Mouse (Mus musculus) neural tube, embryonic 14.5 days (tissue): ENCODE measurements around the gene Hoxc6. TPM values are rescaled to one million over a fixed set of nuclear protein-coding genes. Genes with fewer than 3 reads are reported as not detected.

Experiments
- ATAC-seq: fragments of 200-750 bp; cut with Nextera tagmentation; 2 replicates; pipeline ENCODE4 v1.8.0; 2017; ENCODE audit warnings: low read depth, mild to moderate bottlenecking, moderate TSS enrichment, moderate library complexity
- H3K27ac ChIP-seq: fragments of 300-500 bp; sonication (generic); 2 replicates; pipeline ENCODE4 v1.5.1; 2014; ENCODE audit warnings: low read depth, mild to moderate bottlenecking, control low read depth, low read length, moderate library complexity, mixed read lengths
- H3K27me3 ChIP-seq: fragments of 300-500 bp; sonication (generic); 2 replicates; pipeline ENCODE4 v1.6.1; 2014; ENCODE audit warnings: low read length; ENCODE audit not compliant: control insufficient read depth, insufficient read depth
- H3K36me3 ChIP-seq: fragments of 300-500 bp; sonication (generic); 2 replicates; pipeline ENCODE4 v1.6.1; 2014; ENCODE audit warnings: low read length, mixed read lengths; ENCODE audit not compliant: control insufficient read depth, insufficient read depth
- H3K4me1 ChIP-seq: fragments of 300-500 bp; sonication (generic); 2 replicates; pipeline ENCODE4 v1.6.1; 2014; ENCODE audit warnings: low read length; ENCODE audit not compliant: control insufficient read depth, insufficient read depth
- H3K4me2 ChIP-seq: fragments of 300-500 bp; sonication (generic); 2 replicates; pipeline ENCODE4 v1.6.1; 2014; ENCODE audit warnings: mild to moderate bottlenecking, low read depth, low read length, control low read depth
- H3K4me3 ChIP-seq: fragments of 300-500 bp; sonication (generic); 2 replicates; pipeline ENCODE4 v1.5.1; 2014; ENCODE audit warnings: low read depth, low read length, control low read depth, mixed read lengths
- H3K9ac ChIP-seq: fragments of 300-500 bp; sonication (generic); replicated peaks from 2 replicates; pipeline ENCODE4 v1.6.1; 2014; ENCODE audit warnings: low read depth, mild to moderate bottlenecking, control low read depth, low read length, mixed read lengths
- H3K9me3 ChIP-seq: fragments of 300-500 bp; sonication (generic); 2 replicates; pipeline ENCODE4 v1.6.1; 2016; ENCODE audit warnings: low read length; ENCODE audit not compliant: control insufficient read depth
- WGBS: fragments of 180-500 bp; shearing (Covaris S2); extraction: QIAGEN DNeasy Blood & Tissue Kit; methylation state at CpG from one replicate; pipeline ENCODE4 v1.1.7; 2014; 5-methylcytosine and 5-hydroxymethylcytosine counted together
- polyA plus RNA-seq: library from polyadenylated mRNA; unstranded; fragments of >200 nt; fragmentation: Nextera tagmentation; extraction: Ambion mirVana; gene quantifications from 2 replicates; pipeline ENCODE4 v1.2.1, GENCODE M21; 2014

Hoxc6 gene
- polyA plus RNA-seq, 1 experiment from 2014 or later = 23.0 TPM

DNA sequence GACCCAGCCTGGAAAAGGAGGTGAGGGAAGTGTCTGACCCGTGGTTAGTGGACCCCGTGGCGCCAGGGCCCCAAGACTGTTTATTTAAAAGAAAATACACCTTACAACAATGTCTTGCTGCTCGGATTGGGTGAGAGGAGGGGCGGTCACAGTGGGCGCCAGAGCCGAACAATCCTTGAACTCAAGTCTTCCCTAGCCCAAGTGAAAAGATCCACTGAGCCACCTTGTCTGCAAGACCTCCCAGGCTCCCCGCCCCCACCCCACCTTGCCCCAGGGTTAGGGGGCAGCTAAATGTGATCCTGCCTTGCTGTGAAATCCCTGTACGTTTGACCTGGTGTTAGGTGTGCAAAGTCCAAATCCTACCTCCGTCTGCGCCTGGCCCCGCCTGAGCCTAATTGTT is 41.2 kb upstream of the Hoxc6 start:
- Histone ChIP-seq H3K27ac (peak overlapping the region; percentile 76), H3K4me3 (peak overlapping the region; percentile 35), H3K36me3 (no peaks in the 10 kb centered on the region), H3K4me2 (peak overlapping the region; percentile 46), H3K4me1 (no peaks in the 10 kb centered on the region), H3K27me3 (peaks cover 37% of the 10 kb centered on the region), H3K9ac (peak overlapping the region; percentile 69; the same call in 1 of the 2 replicates), H3K9me3 (no peaks in the 10 kb centered on the region)
- WGBS = 5% methylated on average over 12 of the region's 12 CpGs
- ATAC-seq = no peak

DNA sequence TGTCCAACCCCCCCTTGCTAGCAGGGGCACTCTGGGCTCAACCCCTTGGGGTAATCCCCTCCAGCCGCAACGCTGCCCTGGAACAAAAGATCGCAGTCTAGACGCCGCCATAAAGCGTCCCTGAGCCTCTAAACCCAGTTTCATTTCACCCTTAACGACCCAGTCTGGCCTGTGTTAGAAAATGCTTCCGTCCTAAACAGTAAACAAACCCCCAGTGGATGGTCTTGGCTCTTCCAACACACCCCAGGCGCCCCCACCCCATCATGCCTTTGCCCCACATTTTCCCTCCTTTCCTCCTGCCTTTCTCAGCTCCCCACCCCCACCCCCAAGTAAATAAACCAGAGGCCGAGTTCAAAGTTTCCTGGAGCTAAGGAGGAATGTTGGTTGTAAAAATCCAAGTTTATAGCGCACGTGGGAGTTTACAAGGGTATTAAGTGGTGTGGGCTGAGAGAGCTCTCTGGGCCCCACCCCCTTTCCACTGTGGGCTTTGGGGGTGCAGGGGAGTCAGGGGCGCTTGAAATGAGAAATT is 38.3 kb upstream of the Hoxc6 start:
- WGBS = 1% methylated on average over 13 of the region's 13 CpGs
- peak overlapping the region; percentile 43 for H3K4me2 ChIP-seq
- H3K27ac ChIP-seq = peak overlapping the region; percentile 44; the same call in 1 of the 2 replicates
- H3K4me1 ChIP-seq = no peaks in the 10 kb centered on the region
- peaks cover 26% of the 10 kb centered on the region for H3K27me3 ChIP-seq
- ATAC-seq = peak; percentile 35; the same call in 1 of the 2 replicates
- H3K4me3 ChIP-seq = no peak overlapping the region; the same call in 1 of the 2 replicates
- H3K9ac ChIP-seq = peak overlapping the region; percentile 34; the same call in 1 of the 2 replicates
- H3K9me3 ChIP-seq = no peaks in the 10 kb centered on the region
- no peaks in the 10 kb centered on the region for H3K36me3 ChIP-seq

DNA sequence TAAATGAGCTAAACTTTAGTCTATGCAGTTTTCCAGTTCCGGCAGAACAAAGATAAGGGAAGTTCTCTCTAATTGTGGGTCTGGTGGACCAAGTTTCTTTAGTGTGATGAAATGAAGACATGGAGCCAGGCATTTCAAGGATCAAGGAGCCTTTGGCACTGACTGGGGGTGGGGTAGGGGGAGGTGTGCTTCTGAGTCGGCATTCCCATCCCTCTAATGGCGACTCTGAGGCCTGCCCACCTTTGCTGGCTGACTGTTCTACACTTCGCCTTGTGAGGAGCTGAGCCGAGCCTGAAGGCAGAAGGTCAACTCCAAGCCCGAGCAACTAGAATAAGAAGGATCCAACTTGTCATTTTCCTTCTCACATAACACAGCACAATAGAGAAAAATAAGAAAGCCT is 36.3 kb upstream of the Hoxc6 start:
- WGBS = 3% methylated on average over 6 of the region's 6 CpGs
- Histone ChIP-seq H3K36me3 (no peaks in the 10 kb centered on the region), H3K9me3 (no peaks in the 10 kb centered on the region), H3K4me3 (no peak overlapping the region), H3K27me3 (peaks cover 35% of the 10 kb centered on the region), H3K27ac (peak overlapping the region; percentile 57), H3K4me1 (no peaks in the 10 kb centered on the region), H3K9ac (no peak overlapping the region; the same call in 1 of the 2 replicates), H3K4me2 (peak overlapping the region; percentile 35)
- ATAC-seq = no peak

DNA sequence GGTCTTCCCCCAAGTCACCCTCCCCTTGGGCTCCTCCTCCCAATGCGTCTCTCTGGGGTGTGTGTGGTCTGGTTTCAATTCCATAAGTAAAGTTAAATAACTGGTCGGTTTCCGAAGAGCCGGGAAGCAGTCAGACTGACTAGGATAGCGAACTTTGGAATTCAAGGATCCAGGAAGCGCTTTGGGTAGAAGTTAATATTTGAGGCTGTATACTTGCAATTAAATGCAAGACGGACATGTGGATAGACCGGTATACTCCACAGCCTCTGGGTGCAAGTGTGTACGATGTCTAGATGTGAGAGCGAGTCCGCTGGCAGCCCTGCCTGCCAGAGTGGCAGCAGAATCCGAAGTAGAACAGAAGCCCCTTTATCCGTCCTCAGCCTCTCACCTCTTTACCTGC is 35.6 kb upstream of the Hoxc6 start:
- H3K4me3 ChIP-seq = peak overlapping the region; percentile 87
- ATAC-seq = no peak
- peak overlapping the region; percentile 94 for H3K4me2 ChIP-seq
- H3K9me3 ChIP-seq = no peaks in the 10 kb centered on the region
- no peaks in the 10 kb centered on the region for H3K4me1 ChIP-seq
- WGBS = 3% methylated on average over 13 of the region's 13 CpGs
- H3K36me3 ChIP-seq = no peaks in the 10 kb centered on the region
- H3K9ac ChIP-seq = peak overlapping the region; percentile 12; the same call in 1 of the 2 replicates
- peaks cover 30% of the 10 kb centered on the region for H3K27me3 ChIP-seq
- 0 out of 2 replicates have a peak overlapping the region, but pooled peaks have one; percentile 4 for H3K27ac ChIP-seq

DNA sequence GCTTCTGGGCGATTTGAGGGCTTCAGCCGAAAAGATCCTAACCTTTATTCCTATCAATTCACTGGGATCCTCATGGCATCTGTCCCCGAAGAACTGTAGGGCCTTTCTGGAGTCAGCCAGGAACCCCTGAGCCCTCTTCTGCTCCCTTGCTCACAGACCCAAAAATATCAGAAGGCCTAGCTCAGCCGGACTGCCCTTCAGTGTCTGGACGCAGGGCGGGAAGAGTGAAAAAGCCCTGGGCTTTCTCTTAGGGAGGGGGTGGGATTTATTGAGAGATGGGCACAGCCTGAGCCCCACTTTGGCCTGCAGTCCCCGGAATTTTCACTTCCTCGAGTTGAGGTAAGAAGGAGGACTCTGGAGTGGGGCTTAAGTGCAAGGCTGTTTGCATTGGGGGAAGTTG is 34.8 kb upstream of the Hoxc6 start:
- ATAC-seq = no peak
- Histone ChIP-seq H3K4me2 (peak overlapping the region; percentile 94), H3K9ac (peak overlapping the region; percentile 37), H3K4me3 (peak overlapping the region; percentile 87), H3K36me3 (no peaks in the 10 kb centered on the region), H3K27ac (peak overlapping the region; percentile 56; the same call in 1 of the 2 replicates), H3K4me1 (no peaks in the 10 kb centered on the region), H3K9me3 (no peaks in the 10 kb centered on the region), H3K27me3 (peaks cover 27% of the 10 kb centered on the region)
- WGBS = 7% methylated on average over 8 of the region's 8 CpGs

DNA sequence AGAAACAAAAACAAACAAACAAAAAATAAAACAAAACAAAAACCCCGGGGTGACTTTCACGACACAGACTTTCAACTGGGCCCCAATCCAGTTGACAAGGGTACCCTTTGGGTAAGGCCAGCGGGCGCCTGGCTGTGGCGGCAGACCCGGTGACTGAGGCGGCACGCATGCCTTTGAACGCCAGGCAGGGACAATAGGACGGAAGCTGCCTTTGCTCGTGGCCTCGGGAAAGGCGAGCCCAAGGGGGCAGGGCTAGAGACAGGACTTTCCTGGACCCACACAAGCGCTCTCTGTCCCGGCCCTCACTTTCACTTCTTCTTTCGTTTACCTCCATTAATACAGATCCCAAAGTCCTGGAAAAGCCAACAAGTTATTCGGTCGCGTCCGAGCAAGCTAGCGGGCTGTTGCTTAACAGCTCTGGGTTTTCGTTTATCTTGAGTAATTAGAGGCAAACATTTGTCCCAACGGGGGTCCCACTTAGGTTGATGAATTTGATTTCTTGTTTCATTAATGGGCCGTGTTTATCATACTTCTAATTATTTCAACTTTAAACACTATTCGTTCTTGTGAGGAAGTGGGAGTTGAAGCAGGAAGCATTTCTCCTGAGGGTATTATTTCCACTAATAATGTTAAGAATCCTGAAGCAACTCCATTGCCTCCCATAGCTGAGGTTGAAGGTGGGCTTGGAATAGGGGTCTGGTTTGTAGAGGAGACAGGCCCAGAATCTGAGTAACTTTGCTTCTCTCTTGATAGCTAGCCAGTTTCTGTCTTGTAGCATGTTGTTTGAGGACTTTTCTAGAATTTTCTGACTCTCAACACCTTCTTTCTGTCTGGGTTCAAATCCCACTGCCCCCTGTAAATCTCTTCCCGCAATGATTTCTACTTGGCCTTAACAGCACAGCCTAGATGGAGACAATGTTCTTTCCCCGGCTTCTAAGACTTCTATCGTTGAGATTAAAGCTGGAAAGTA is 34.1 kb upstream of the Hoxc6 start:
- Histone ChIP-seq H3K4me3 (peak overlapping the region; percentile 87), H3K27ac (peak overlapping the region; percentile 56; the same call in 1 of the 2 replicates), H3K27me3 (peaks cover 26% of the 10 kb centered on the region), H3K36me3 (no peaks in the 10 kb centered on the region), H3K9me3 (no peaks in the 10 kb centered on the region), H3K9ac (peak overlapping the region; percentile 37), H3K4me1 (no peaks in the 10 kb centered on the region), H3K4me2 (peak overlapping the region; percentile 94)
- no peak for ATAC-seq
- 3% methylated on average over 28 of the region's 28 CpGs for WGBS

DNA sequence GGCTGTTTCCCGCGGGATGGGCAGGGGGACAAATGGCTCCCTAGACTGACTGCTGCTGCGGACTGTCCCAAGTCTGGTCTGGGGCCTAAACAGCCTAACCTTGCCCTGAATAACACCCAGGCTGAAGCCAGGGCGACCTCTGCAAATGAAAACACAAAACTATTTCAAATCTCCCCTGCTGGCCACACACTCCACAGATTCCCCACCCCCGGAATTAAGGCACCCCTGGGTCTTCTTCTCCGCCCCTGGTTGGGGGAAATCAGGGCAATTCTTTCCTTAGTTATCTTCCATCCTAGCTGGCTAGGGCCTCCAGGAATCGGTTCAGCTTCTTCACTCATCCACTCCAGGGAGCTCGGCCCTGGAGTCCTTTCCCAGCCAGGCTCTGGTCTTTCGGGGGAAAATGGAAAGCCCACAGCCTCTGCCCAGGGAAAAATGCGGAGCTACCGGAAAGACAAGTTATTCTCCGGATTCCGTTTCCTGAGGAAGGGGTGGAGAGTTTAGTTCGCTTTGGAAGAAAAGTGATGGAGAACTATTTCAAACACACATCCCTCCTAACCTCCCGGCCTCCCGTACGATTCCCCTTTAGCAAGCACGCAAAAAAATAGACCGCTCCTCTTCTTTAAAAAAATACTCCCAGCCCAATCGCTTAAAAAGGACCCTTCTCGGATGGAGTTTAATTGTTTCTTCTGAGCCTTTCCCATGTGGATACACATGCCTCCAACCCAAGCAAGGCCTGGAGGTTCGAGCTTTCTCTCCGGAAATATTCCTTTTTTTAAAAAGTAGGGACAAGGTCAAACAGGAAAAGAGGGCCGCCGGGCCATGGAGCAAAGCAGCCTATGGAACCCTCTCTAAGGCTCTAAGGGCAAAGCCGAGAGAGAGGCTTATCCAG is 32.8 kb upstream of the Hoxc6 start:
- no peak for ATAC-seq
- Histone ChIP-seq H3K9ac (peak overlapping the region; percentile 37), H3K27me3 (peaks cover 25% of the 10 kb centered on the region), H3K4me2 (peak overlapping the region; percentile 94), H3K4me1 (0 out of 2 replicates have a peak, but pooled peaks cover 3% of the 10 kb centered on the region), H3K36me3 (no peaks in the 10 kb centered on the region), H3K27ac (peak overlapping the region; percentile 56), H3K4me3 (peak overlapping the region; percentile 87), H3K9me3 (no peaks in the 10 kb centered on the region)
- WGBS = 9% methylated on average over 26 of the region's 26 CpGs

DNA sequence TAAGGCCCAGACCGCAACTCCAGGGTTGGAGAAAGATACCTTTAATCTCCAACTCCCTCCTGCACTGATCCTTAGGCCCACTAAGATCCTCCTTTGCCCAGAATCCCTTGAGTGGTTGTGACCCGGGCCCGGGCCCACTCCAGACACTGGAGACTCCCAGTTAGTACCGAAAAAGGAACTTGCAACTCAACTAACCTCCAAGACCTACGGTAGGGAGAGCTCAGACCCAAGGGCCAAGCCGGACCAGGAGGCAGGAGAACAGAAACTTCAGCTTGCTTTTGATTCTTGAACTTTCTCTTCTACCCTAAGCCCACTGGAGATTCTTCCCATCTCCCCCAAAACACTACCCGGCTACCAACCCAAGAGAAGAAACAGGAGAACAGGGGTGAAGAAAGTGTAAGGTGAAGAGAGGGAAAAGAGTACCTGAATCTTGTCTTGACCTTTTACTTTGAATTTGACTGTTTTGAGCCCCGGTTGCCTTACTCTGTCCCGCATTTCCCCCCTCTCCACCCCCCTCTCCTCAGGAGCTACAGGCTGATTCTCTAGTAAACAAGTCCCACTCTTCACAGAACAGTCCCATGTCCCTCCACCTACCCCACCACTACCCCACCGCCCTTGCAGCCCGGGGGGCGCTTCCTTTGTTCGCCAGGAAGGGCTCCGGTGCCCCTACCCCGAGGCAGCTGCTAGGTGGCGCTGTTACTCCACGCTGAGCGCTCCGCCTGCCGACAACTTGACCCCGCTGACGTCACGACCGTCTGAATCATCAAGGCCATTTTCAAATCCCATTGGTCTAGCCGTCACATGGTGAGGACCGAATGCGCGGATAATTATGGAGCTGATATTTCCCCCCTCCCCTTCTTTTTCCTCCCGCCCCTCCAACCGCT is 31.9 kb upstream of the Hoxc6 start:
- H3K27ac ChIP-seq = peak overlapping the region; percentile 81
- H3K9me3 ChIP-seq = no peaks in the 10 kb centered on the region
- H3K27me3 ChIP-seq = peaks cover 19% of the 10 kb centered on the region
- peak overlapping the region; percentile 94 for H3K4me2 ChIP-seq
- peak overlapping the region; percentile 82 for H3K9ac ChIP-seq
- 0 out of 2 replicates have a peak, but pooled peaks cover 6% of the 10 kb centered on the region for H3K4me1 ChIP-seq
- no peaks in the 10 kb centered on the region for H3K36me3 ChIP-seq
- 4% methylated on average over 29 of the region's 30 CpGs for WGBS
- ATAC-seq = peak; percentile 85
- peak overlapping the region; percentile 87 for H3K4me3 ChIP-seq
